Mouse (Mus musculus) cerebellum, postnatal 4 days (tissue): Measurements from ENCODE around the gene Rasl10a.

Source experiments
- DNase-seq, 2 experiments: peaks; one replicate each; pipeline ENCODE4 v3.0.0; 2022; ENCODE audit warnings: low spot score in 2 of 2, mixed read lengths in 1 of 2

The Rasl10a gene

GRCm38 (mm10) chr11:5057856-5058641 lies at the start of gene Rasl10a:
Gene Rasl10a, plus strand, starts transcription at chr11:5058128.
- no peak for DNase-seq

GRCm38 (mm10) chr11:5008867-5009266 lies 49.1 kb upstream of the Rasl10a start:
- DNase-seq: no peak

GRCm38 (mm10) chr11:5009354-5010074 lies 48.4 kb upstream of the Rasl10a start:
- DNase-seq: no peak

GRCm38 (mm10) chr11:5010205-5010604 lies 47.7 kb upstream of the Rasl10a start:
- no peak for DNase-seq

- DNase-seq: no peak
These were observed 46.4 kb upstream of the Rasl10a start for GRCm38 (mm10) chr11:5011480-5011879.

- no peak for DNase-seq
These were observed 45.7 kb upstream of the Rasl10a start for GRCm38 (mm10) chr11:5012213-5012715.

- DNase-seq: peak; percentile 46 to 74
These were observed 42.2 kb upstream of the Rasl10a start for GRCm38 (mm10) chr11:5015720-5016119.

GRCm38 (mm10) chr11:5016286-5016685 lies 41.6 kb upstream of the Rasl10a start:
- no peak for DNase-seq

- DNase-seq: peak in 1 of 2 experiments; percentile 24
These were observed 40.4 kb upstream of the Rasl10a start for GRCm38 (mm10) chr11:5017506-5017905.

GRCm38 (mm10) chr11:5025108-5025507 lies 32.8 kb upstream of the Rasl10a start:
- no peak for DNase-seq

- no peak for DNase-seq
These were observed 29.7 kb upstream of the Rasl10a start for GRCm38 (mm10) chr11:5028228-5028627.

- DNase-seq: no peak
These were observed 25.2 kb upstream of the Rasl10a start for GRCm38 (mm10) chr11:5032706-5033105.

GRCm38 (mm10) chr11:5033136-5033535 lies 24.8 kb upstream of the Rasl10a start:
- DNase-seq: peak in 1 of 2 experiments; percentile 53

- DNase-seq: peak in 1 of 2 experiments; percentile 46
These were observed 22.5 kb upstream of the Rasl10a start for GRCm38 (mm10) chr11:5035421-5035820.

- no peak for DNase-seq
These were observed 20.6 kb upstream of the Rasl10a start for GRCm38 (mm10) chr11:5037146-5037854.

GRCm38 (mm10) chr11:5040585-5040984 lies 17.3 kb upstream of the Rasl10a start:
- DNase-seq: no peak

- no peak for DNase-seq
These were observed 16.7 kb upstream of the Rasl10a start for GRCm38 (mm10) chr11:5041144-5041780.

GRCm38 (mm10) chr11:5042645-5043381 lies 15.1 kb upstream of the Rasl10a start:
- DNase-seq: no peak

GRCm38 (mm10) chr11:5046321-5046926 lies 11.5 kb upstream of the Rasl10a start:
- no peak for DNase-seq

GRCm38 (mm10) chr11:5051629-5052028 lies 6.3 kb upstream of the Rasl10a start:
- no peak for DNase-seq
